Mouse (Mus musculus) heart, postnatal 14 days (tissue): ENCODE data around the gene Ctnna3. TPM values are rescaled to one million over a fixed set of nuclear protein-coding genes. Genes with fewer than 3 reads are reported as not detected.
"Not testable (repeated sequence)": the region's sequence is repeated elsewhere in the genome, so short reads cannot be mapped to it uniquely, and the experiment has no call there.

Experiments used
- DNase-seq, 2 experiments: peaks; one replicate each; pipeline ENCODE4 v3.0.0; 2021 to 2022
- intact Hi-C: fragments of 180-260 bp; cut with DNase I; formaldehyde crosslinking; loops from one replicate; pipeline ENCODE4 v1.15.1; 2025
- total RNA-seq, 2 experiments: library from RNA; stranded (reverse); gene quantifications; 2 replicates each; pipeline ENCODE4 v1.2.3; 2021

Ctnna3 gene
- total RNA-seq, 2 experiments from 2014 or later = 65.4 to 65.5 TPM

GRCm38 (mm10) chr10:64710017-64710416 is 1280.1 kb downstream of the Ctnna3 start:
- intact Hi-C loops = no loop called here
- no peak for DNase-seq

DNA sequence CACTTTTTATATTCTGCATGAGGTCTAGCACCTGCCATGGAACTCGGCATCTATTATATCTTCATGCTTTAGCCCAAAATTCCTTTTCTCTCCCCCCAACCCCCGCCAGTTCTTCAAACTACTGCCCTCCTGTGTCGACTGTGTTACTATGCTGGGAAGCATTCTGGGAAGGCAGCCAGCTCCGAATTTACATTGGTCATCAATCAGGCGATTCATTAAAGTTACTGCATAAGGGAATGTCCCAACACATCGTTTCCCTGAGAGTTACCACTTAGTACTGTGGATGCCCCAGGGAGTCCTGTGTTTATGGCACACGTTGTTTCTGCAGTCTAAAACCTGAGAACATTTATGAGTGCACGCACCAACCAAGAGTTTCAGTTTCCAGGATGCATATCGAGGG is 1288.1 kb downstream of the Ctnna3 start:
- intact Hi-C loops = no loop called here
- DNase-seq = no peak

DNA sequence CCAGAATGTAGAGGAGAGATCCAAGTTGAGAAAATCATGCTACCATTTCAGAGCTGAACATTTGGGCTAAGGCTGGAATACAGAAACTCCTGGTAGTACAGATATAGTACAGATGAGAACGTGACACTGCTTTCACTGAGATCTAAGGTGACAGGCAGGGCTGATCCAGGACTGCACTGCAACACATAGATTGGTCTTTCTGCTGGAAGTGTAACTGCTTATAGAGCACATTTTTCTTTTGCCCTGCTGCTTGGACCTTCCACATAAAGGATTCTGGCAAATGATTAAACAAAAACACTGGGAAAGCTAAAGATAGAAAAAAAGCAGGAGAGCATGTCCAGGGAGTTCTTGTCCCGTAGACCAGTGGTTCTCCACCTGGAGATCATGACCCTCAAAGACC is 1305.8 kb downstream of the Ctnna3 start:
- intact Hi-C loops = no loop called here
- DNase-seq = no peak

GRCm38 (mm10) chr10:64736616-64737015 is 1306.7 kb downstream of the Ctnna3 start:
- DNase-seq = no peak
- intact Hi-C loops = no loop called here

GRCm38 (mm10) chr10:64741721-64742120 is 1311.8 kb downstream of the Ctnna3 start:
- intact Hi-C loops, DNase-seq: not testable (repeated sequence)

GRCm38 (mm10) chr10:64744099-64744498 is 1314.2 kb downstream of the Ctnna3 start:
- intact Hi-C loops, DNase-seq: not testable (repeated sequence)

DNA sequence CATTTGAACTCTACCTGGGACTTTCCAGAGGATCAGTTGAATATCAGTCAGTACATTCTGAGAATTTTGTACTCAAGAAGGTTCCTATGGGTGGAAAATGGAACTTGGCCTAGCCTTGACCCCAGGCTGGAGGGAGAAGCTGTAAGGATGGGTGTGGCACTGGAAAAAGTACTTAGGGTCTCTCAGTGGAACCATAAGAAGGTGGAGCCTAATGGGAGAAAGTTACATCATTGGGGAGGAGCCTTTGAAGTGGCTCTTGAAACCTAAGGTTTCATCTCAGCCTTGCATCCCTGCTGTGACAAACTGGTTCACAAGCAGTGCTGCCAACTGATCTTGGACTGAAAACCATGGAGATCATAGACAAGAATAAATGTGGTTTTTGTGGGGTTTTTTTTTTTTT is 1318.8 kb downstream of the Ctnna3 start:
- no peak for DNase-seq
- intact Hi-C loops = no loop called here

DNA sequence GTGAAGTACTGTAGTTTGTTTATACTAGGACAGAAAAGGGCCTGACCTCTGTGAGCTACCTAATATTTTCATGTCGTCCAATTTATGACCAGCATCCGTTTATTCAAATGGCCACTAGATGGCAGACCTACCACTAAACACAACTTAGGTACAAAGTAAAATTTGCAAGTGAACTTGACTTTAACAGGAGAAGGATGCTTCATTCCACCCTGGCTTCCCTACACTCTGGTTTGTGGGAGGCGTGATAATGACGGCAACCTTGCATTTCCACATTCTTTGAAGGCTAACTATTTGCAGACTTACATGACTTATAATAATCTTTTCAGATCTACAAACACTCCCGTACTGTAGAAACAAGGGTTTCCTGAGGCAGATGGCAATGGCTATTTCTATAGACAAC is 1320.9 kb downstream of the Ctnna3 start:
- intact Hi-C loops = loop anchor here (10.0 kb wide), 1 partner anchor 1014 kb away; no protein-coding TSS in a partner anchor
- peak in 1 of 2 experiments; percentile 14 for DNase-seq

GRCm38 (mm10) chr10:64836315-64836714 is 1406.4 kb downstream of the Ctnna3 start:
- no peak for DNase-seq
- intact Hi-C loops = no loop called here

GRCm38 (mm10) chr10:64861439-64861838 is 1431.5 kb downstream of the Ctnna3 start:
- intact Hi-C loops = no loop called here

GRCm38 (mm10) chr10:64870888-64871287 is 1441.0 kb downstream of the Ctnna3 start:
- intact Hi-C loops = no loop called here
- DNase-seq = no peak

More at GRCm38 (mm10) chr10:64861439-64861838, 1431.5 kb downstream of the Ctnna3 start:
- DNase-seq = peak in 1 of 2 experiments; percentile 1

DNA sequence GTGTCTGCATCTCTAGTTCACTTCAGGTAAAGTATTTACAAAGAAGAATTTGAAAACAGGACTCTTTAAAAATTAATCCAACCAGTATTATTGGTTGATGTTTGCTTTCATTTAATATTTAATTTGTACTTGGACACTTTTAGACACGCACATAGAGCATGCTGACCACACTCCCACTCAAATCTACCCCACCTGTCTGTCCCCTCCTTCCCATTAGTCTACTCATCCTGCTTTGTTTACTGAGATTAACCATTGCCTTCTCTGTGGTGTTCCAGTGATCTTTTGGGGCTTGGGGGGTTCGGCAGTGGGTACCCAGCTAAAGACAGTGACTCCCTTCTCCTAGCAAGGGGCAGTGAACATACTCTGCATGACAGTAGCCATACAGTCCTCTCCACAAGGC is 1446.6 kb downstream of the Ctnna3 start:
- DNase-seq = no peak
- intact Hi-C loops = no loop called here

GRCm38 (mm10) chr10:64879860-64880259 is 1450.0 kb downstream of the Ctnna3 start:
- intact Hi-C loops = no loop called here
- DNase-seq = no peak

- DNase-seq = no peak
- intact Hi-C loops = no loop called here
Measured at GRCm38 (mm10) chr10:64886946-64887345, 1457.0 kb downstream of the Ctnna3 start.

- no peak for DNase-seq
- intact Hi-C loops = no loop called here
Measured at GRCm38 (mm10) chr10:64892458-64892857, 1462.6 kb downstream of the Ctnna3 start.

DNA sequence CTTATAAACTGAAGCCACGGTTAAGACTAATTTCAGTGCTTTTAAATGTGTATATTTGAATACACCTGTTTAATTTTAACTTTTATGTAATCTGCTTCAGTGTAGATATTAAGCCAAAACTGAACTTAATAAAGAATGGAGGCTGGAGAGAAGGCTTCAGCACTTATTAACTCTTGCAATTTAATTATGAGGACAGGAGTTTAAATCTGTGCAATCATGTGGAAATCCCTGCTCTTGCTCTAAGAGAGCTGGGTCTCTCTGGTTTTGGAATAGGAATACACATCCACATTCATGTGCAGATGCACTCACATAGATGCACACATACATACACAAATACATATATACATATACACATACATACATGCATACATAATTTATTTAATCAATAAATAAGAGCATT is 1468.8 kb downstream of the Ctnna3 start:
- DNase-seq = no peak
- intact Hi-C loops = no loop called here

GRCm38 (mm10) chr10:64901726-64902125 is 1471.8 kb downstream of the Ctnna3 start:
- intact Hi-C loops = no loop called here
- DNase-seq = no peak

- intact Hi-C loops = no loop called here
Measured at GRCm38 (mm10) chr10:64940975-64941374, 1511.1 kb downstream of the Ctnna3 start.

GRCm38 (mm10) chr10:64958391-64958790 is 1528.5 kb downstream of the Ctnna3 start:
- intact Hi-C loops = no loop called here
- peak in 1 of 2 experiments; percentile 5 for DNase-seq

More at GRCm38 (mm10) chr10:64940975-64941374, 1511.1 kb downstream of the Ctnna3 start:
- DNase-seq = no peak

DNA sequence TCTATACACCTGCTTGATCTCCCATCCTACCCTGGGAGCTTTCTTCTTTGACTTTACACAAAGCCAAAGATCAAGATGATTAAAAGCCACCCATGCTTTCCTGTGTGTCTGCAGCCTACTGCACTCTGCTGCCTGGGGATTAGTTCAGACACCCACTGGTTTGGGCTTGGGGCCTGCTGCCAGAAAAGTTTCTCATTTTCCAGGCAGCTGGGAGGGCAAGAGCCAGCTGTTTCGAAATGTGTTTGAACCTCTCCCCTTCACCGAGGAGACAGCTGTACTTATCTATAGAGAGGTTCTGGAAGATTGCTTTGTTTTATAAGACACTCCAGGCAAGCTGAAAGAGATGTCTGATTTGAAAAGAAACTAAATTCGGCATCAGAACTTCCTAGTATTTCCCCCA is 1563.0 kb downstream of the Ctnna3 start:
- peak in 1 of 2 experiments; percentile 2 for DNase-seq
- intact Hi-C loops = no loop called here

DNA sequence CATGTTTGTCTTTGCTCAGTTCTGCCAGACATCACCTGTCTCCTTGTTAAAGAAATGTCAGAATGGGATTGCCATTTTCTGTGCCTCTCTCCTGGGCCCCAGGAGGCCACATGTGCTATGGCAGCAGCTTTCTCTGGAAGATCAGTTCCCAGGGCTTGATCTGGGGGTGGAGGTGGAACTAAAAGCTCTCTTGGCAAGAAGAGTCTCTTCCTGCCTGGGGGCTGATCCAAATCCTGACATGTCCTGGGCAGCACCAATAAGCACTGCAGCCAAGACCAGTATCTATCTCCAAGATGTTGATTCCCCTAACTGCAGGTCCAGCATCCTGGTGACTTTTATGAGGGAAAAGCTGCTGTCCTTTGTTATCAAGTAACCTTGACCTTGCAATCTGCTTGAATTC is 1583.6 kb downstream of the Ctnna3 start:
- DNase-seq = no peak
- intact Hi-C loops = no loop called here

DNA sequence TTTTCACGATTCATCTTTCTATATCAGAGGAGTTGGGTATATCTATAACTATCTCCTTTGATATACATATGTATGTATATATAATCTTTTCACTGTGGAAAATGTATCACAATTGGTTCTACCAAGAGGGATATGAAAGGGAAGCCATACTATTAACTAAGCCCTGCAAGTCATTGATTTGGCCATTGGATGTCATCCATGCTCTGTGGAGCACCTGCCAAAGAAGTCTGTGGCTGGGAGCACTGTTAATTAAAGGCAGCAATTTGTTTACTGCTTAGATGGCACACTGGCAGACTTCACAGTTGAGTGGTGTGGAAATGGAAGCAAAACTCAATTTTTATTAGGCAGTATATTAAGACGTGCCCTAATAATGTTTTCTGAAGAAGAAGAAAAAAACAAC is 1592.8 kb downstream of the Ctnna3 start:
- DNase-seq = no peak

DNA sequence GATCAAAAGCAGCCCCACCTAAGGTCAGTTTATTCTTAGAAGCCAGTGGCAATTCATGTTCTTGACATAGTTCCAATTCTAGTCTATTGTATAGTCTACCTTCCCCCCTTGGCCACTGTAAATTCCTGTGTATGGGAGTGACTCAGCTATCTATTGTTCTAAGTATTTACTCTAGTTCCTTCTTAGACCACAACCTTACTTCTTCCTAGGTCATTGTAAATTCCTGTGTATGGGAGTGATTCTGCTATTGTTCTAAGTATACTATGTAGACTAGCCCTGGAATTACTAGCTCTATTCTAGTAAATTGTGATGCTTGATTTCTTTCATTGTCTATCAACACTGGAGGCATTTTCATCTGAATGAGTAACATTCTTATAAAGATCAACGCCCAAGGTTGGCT is 1603.6 kb downstream of the Ctnna3 start:
- intact Hi-C loops, DNase-seq: not testable (repeated sequence)

More for the DNA sequence above, 1592.8 kb downstream of the Ctnna3 start:
- intact Hi-C loops = no loop called here
